Mouse (Mus musculus) retina, postnatal 1 day (tissue): Measurements from ENCODE around the gene Upk3a.

Source experiments
- DNase-seq: peaks from one replicate; pipeline ENCODE4 v3.0.0-alpha.2; 2012

Gene Upk3a

GRCm38 (mm10) chr15:85054098-85054497 lies 37.2 kb downstream of the Upk3a start:
- no peak for DNase-seq

- no peak for DNase-seq
These were observed 38.2 kb downstream of the Upk3a start for GRCm38 (mm10) chr15:85055186-85055585.

DNA sequence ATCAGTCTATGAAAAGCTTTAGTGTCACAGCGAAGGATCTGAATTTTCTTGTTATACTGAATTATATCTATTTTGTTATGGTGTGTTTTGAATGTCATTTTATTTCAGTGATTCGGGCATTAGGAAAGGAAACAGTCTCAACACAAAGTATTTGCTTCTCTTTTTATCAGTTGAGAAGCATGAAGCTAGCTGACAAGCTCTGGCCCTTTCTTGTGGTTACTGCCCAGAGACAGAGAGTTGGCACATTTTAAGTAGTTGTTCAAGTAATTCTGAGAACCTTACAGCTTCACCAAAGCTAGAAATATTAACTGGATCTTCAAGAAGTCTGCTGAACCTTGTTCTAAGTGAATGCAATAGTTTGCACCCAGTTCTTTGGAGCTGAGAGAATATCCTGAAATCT lies 46.5 kb downstream of the Upk3a start:
- no peak for DNase-seq

- peak; percentile 77 for DNase-seq
These were observed 53.6 kb downstream of the Upk3a start for GRCm38 (mm10) chr15:85070561-85070960.
